17 mouse cellular contexts compared by ENCODE assay signal in the genomic region with DNA sequence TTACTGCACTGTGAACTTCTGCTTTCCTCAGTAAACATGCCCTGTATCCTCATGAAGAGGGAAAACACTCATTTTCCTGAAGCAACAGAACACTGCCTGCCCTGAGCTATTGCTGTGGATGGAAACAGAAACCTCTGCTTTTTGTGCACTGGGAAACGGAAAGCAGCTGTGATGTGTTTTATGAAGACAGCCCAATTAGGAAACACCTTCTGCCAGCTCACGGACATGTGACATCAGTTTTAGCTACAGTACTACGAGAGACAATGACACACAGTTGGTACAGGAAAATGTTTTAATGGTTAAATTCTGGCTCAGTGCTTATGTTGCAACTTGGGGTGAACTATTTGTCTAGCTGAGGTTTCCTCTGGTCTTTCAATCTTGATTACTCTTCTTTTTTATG. TPM values are rescaled to one million over a fixed set of nuclear protein-coding genes. Genes with fewer than 3 reads are reported as not detected.
DNase-seq lines count a peak whose midpoint lies in the region; ATAC-seq and TF ChIP-seq lines count a peak whose summit lies in the region.
"Had no signal": no experiment of that assay in that cellular context is flagged by ENCODE, and none has a peak within 500 bp of the region (broad histone marks: within the 10 kb centered on the region; RNA-seq: fewer than 3 reads in every experiment).

No protein-coding gene starts in this region.

- 74% methylated on average over 3 of the region's 3 CpGs for WGBS in heart, embryonic 12.5 days

- H3K4me3 ChIP-seq in heart, embryonic 12.5 days: no peak overlapping the region
- no peak overlapping the region for H3K4me3 ChIP-seq in CH12.LX (replicated peaks in 1 of 3; ENCODE audit: low read depth in 2 of 3, low read length in 2 of 3, poor library complexity in 1 of 3)
- H3K4me3 ChIP-seq: embryonic facial prominence, embryonic 13.5 days; limb, embryonic 12.5 days; liver, embryonic 15.5 days had no signal

- no peaks in the 10 kb centered on the region for H3K9me3 ChIP-seq in heart, embryonic 12.5 days (replicated peaks)
- no peaks in the 10 kb centered on the region for H3K9me3 ChIP-seq in CH12.LX (replicated peaks; ENCODE audit: low read length)
- H3K9me3 ChIP-seq: embryonic facial prominence, embryonic 13.5 days; limb, embryonic 12.5 days; liver, embryonic 15.5 days had no signal

- dilution Hi-C loops in CH12.LX (cut with MboI; ENCODE audit: extremely low pct_ligation_motif_present, extremely low pct_unique_long_range_greater_than_20kb, low sequenced_read_pairs): no loop called here

- H3K9ac ChIP-seq in heart, embryonic 12.5 days: no peak overlapping the region
- H3K9ac ChIP-seq in CH12.LX (ENCODE audit: insufficient read depth, low read depth): no peak overlapping the region
- H3K9ac ChIP-seq: embryonic facial prominence, embryonic 13.5 days; limb, embryonic 12.5 days; liver, embryonic 15.5 days had no signal

- no peaks in the 10 kb centered on the region for H3K27me3 ChIP-seq in heart, embryonic 12.5 days (replicated peaks)
- no peaks in the 10 kb centered on the region for H3K27me3 ChIP-seq in CH12.LX (replicated peaks)
- H3K27me3 ChIP-seq: embryonic facial prominence, embryonic 13.5 days; limb, embryonic 12.5 days; liver, embryonic 15.5 days had no signal

- in situ Hi-C loops in CH12.LX (cut with MboI; ENCODE audit: low pct_ligation_motif_present, low pct_unique_long_range_greater_than_20kb, low sequenced_read_pairs): no loop called here

- DNase-seq in heart, adult 9 months (ENCODE audit: low spot score in 2 of 2): peak; percentile 39 to 58
- DNase-seq in CH12.LX (ENCODE audit: extremely low read depth): peak; percentile 27
- peak; percentile 39 to 45 for DNase-seq in kidney, postnatal 36 days
- DNase-seq in ovary, postnatal 36 days (ENCODE audit: low spot score): no peak
- DNase-seq in MN1 (ENCODE audit: low spot score): no peak
- DNase-seq: adrenal gland, postnatal 36 days; heart, postnatal 4 days; lung, postnatal 4 days; midbrain, embryonic 14.5 days; right cerebral cortex, postnatal 14 days; thymus, postnatal 4 days had no signal

- no peak for TF ChIP-seq EP300 in CH12.LX (IDR thresholded peaks at IDR 0.05; ENCODE audit: low read length)

- ATAC-seq in heart, embryonic 12.5 days (ENCODE audit: insufficient number of reproducible peaks, low FRiP score): no peak
- ATAC-seq in granulocyte monocyte progenitor cell, adult 5-6 weeks (replicated peaks; ENCODE audit: poor library complexity, severe bottlenecking): peak; percentile 87
- ATAC-seq: forebrain, embryonic 14.5 days had no signal

- H3K79me2 ChIP-seq in CH12.LX (replicated peaks; ENCODE audit: control insufficient read depth, extremely low read depth, insufficient read depth, poor library complexity, severe bottlenecking): no peaks in the 10 kb centered on the region

- no peak overlapping the region for H3K4me2 ChIP-seq in heart, embryonic 12.5 days
- no peak overlapping the region for H3K4me2 ChIP-seq in CH12.LX (ENCODE audit: insufficient read depth, low read depth, poor library complexity, severe bottlenecking)
- H3K4me2 ChIP-seq: embryonic facial prominence, embryonic 13.5 days; limb, embryonic 12.5 days; liver, embryonic 15.5 days had no signal

- H3K27ac ChIP-seq in heart, embryonic 12.5 days (ENCODE audit: poor library complexity, severe bottlenecking): no peak overlapping the region
- no peak overlapping the region for H3K27ac ChIP-seq in CH12.LX (ENCODE audit: insufficient read depth, low read depth)
- H3K27ac ChIP-seq: embryonic facial prominence, embryonic 13.5 days; limb, embryonic 12.5 days; liver, embryonic 15.5 days had no signal

- no peaks in the 10 kb centered on the region for H3K36me3 ChIP-seq in heart, embryonic 12.5 days
- no peaks in the 10 kb centered on the region for H3K36me3 ChIP-seq in CH12.LX (replicated peaks in 1 of 2; ENCODE audit: control insufficient read depth in 1 of 2, insufficient read depth in 1 of 2, low read length in 1 of 2)
- H3K36me3 ChIP-seq: embryonic facial prominence, embryonic 13.5 days; limb, embryonic 12.5 days; liver, embryonic 15.5 days had no signal

- H3K4me1 ChIP-seq in heart, embryonic 12.5 days (replicated peaks): no peaks in the 10 kb centered on the region
- H3K4me1 ChIP-seq in CH12.LX (ENCODE audit: control insufficient read depth in 1 of 2, insufficient read depth in 2 of 2): peaks cover 0 to 16% of the 10 kb centered on the region in 2 experiments; a peak in 2 of 4 replicates
- H3K4me1 ChIP-seq: limb, embryonic 12.5 days; liver, embryonic 15.5 days had no signal

- no peak for TF ChIP-seq CTCF in CH12.LX (conservative IDR thresholded peaks at IDR 0.05 in 1 of 2, IDR thresholded peaks at IDR 0.05 in 1 of 2; ENCODE audit: low read depth in 2 of 2, low read length in 2 of 2)

- TF ChIP-seq POLR2A in CH12.LX (IDR thresholded peaks at IDR 0.05; ENCODE audit: low read depth, low read length): no peak

- TF ChIP-seq RAD21 in CH12.LX (IDR thresholded peaks at IDR 0.05; ENCODE audit: low read depth, low read length): no peak

TF ChIP-seq in CH12.LX, 34 proteins besides CTCF, POLR2A, EP300 and RAD21:
- TF ChIP-seq MEF2A (IDR thresholded peaks at IDR 0.05; ENCODE audit: borderline replicate concordance, low read depth, low read length) (no peak), MAX (IDR thresholded peaks at IDR 0.05; ENCODE audit: low read length) (no peak), ELF1 (IDR thresholded peaks at IDR 0.05; ENCODE audit: low read depth, low read length) (no peak), PAX5 (IDR thresholded peaks at IDR 0.05; ENCODE audit: low read length) (no peak), ZNF384 (IDR thresholded peaks at IDR 0.05; ENCODE audit: low read depth, low read length) (no peak)
TF ChIP-seq in CH12.LX: peak in this region for 0.

RNA-seq across cellular contexts. Expression of gene Rsad2, which starts 16.9 kb away (rescaled TPM):
- polyA plus RNA-seq in heart, embryonic 12.5 days (2016; fragmentation: Nextera tagmentation; extraction: Ambion mirVana): 1.2 and 1.5 TPM in 2 replicates
- total RNA-seq in CH12.LX (2012; rRNA removed) (0.04 TPM in 1 of 2 replicates, not detected in the other), CH12.LX (2014; rRNA removed) (0.07 and 0.12 TPM in 2 replicates)
- 0.06 and 0.16 TPM in 2 replicates for polyA plus RNA-seq in CH12.LX (2012; ENCODE audit: insufficient read length, low read depth)
- not detected in 2 replicates for total RNA-seq in granulocyte monocyte progenitor cell, adult 5-6 weeks (2014; fragmentation: Nextera tagmentation)
- total RNA-seq in granulocyte monocyte progenitor cell, adult 5-6 weeks (2017): 0.78 TPM in 1 of 2 replicates, not detected in the other

RNA-seq across cellular contexts. Expression of gene Rnf144a, which starts 24.3 kb away (rescaled TPM):
- 10.0 and 11.3 TPM in 2 replicates for polyA plus RNA-seq in heart, embryonic 12.5 days (2016; fragmentation: Nextera tagmentation; extraction: Ambion mirVana)
- total RNA-seq in CH12.LX (2012; rRNA removed) (0.04 TPM in 2 replicates), CH12.LX (2014; rRNA removed) (0.18 and 0.52 TPM in 2 replicates)
- polyA plus RNA-seq in CH12.LX (2012; ENCODE audit: insufficient read length, low read depth): 0.57 and 0.64 TPM in 2 replicates
- total RNA-seq in granulocyte monocyte progenitor cell, adult 5-6 weeks (2014; fragmentation: Nextera tagmentation): 26.1 and 33.5 TPM in 2 replicates
- total RNA-seq in granulocyte monocyte progenitor cell, adult 5-6 weeks (2017): 13.5 and 13.6 TPM in 2 replicates

RNA-seq across cellular contexts. Expression of gene Cmpk2, which starts 29.6 kb away (rescaled TPM):
- 5.3 and 6.4 TPM in 2 replicates for polyA plus RNA-seq in heart, embryonic 12.5 days (2016; fragmentation: Nextera tagmentation; extraction: Ambion mirVana)
- total RNA-seq in CH12.LX (2012; rRNA removed): 0.08 TPM in 1 of 2 replicates, not detected in the other
- total RNA-seq in CH12.LX (2014; rRNA removed): 0.15 and 0.26 TPM in 2 replicates
- polyA plus RNA-seq in CH12.LX (2012; ENCODE audit: insufficient read length, low read depth): 0.18 and 0.47 TPM in 2 replicates
- 12.7 and 31.5 TPM in 2 replicates for total RNA-seq in granulocyte monocyte progenitor cell, adult 5-6 weeks (2014; fragmentation: Nextera tagmentation)
- 8.9 and 12.2 TPM in 2 replicates for total RNA-seq in granulocyte monocyte progenitor cell, adult 5-6 weeks (2017)

Comparison
In these comparisons a context has a peak if more than half of its experiments do, and no peak if none do; other contexts are left out.
1. DNase-seq: peak in heart, adult 9 months (2 of 2), CH12.LX (single experiment) and kidney, postnatal 36 days (2 of 2); none in ovary, postnatal 36 days (single experiment) and MN1 (single experiment).
2. RNA of gene Rnf144a, which starts 24.3 kb away (total RNA-seq): 13.5 to 33.5 TPM in granulocyte monocyte progenitor cell, adult 5-6 weeks; 0.04 to 0.52 TPM in CH12.LX; every median in the first group is over 4 times any median in the second.
3. RNA of gene Cmpk2, which starts 29.6 kb away (total RNA-seq): 8.9 to 31.5 TPM in granulocyte monocyte progenitor cell, adult 5-6 weeks; 0.08 to 0.26 TPM in CH12.LX; every median in the first group is over 4 times any median in the second.